Mouse (Mus musculus): ENCODE results near the gene Pax7.

Pax7 gene

GRCm38 (mm10) chr4:139833036-139833634, at the start of gene Pax7:
Pax7 (minus strand) TSS chr4:139833528.
- DNase-seq (ENCODE audit: low read depth, low spot score), result no peak

- DNase-seq (ENCODE audit: low read depth, low spot score), result no peak
Observed at GRCm38 (mm10) chr4:139881796-139882195, 48.5 kb upstream of the Pax7 start.

- no peak for DNase-seq (ENCODE audit: low read depth, low spot score)
Observed at GRCm38 (mm10) chr4:139879324-139879723, 46.0 kb upstream of the Pax7 start.

- DNase-seq (ENCODE audit: low read depth, low spot score), result no peak
Observed at GRCm38 (mm10) chr4:139878443-139878842, 45.1 kb upstream of the Pax7 start.

- DNase-seq (ENCODE audit: low read depth, low spot score), result peak; percentile 57
Observed at GRCm38 (mm10) chr4:139877269-139877668, 43.9 kb upstream of the Pax7 start.

GRCm38 (mm10) chr4:139872595-139872994, 39.3 kb upstream of the Pax7 start:
- peak; percentile 80 for DNase-seq (ENCODE audit: low read depth, low spot score)

- DNase-seq (ENCODE audit: low read depth, low spot score), result no peak
Observed at GRCm38 (mm10) chr4:139871699-139872098, 38.4 kb upstream of the Pax7 start.

- DNase-seq (ENCODE audit: low read depth, low spot score), result no peak
Observed at GRCm38 (mm10) chr4:139863218-139863617, 29.9 kb upstream of the Pax7 start.

GRCm38 (mm10) chr4:139858635-139859176, 25.4 kb upstream of the Pax7 start:
- DNase-seq (ENCODE audit: low read depth, low spot score), result peak; percentile 86

- no peak for DNase-seq (ENCODE audit: low read depth, low spot score)
Observed at GRCm38 (mm10) chr4:139852219-139853035, 19.1 kb upstream of the Pax7 start.

- DNase-seq (ENCODE audit: low read depth, low spot score), result no peak
Observed at GRCm38 (mm10) chr4:139851387-139851786, 18.1 kb upstream of the Pax7 start.

- no peak for DNase-seq (ENCODE audit: low read depth, low spot score)
Observed at GRCm38 (mm10) chr4:139850547-139851170, 17.3 kb upstream of the Pax7 start.

GRCm38 (mm10) chr4:139843456-139843855, 10.1 kb upstream of the Pax7 start:
- DNase-seq (ENCODE audit: low read depth, low spot score), result no peak

GRCm38 (mm10) chr4:139842919-139843318, 9.6 kb upstream of the Pax7 start:
- DNase-seq (ENCODE audit: low read depth, low spot score), result no peak

- no peak for DNase-seq (ENCODE audit: low read depth, low spot score)
Observed at GRCm38 (mm10) chr4:139840939-139841500, 7.7 kb upstream of the Pax7 start.

- no peak for DNase-seq (ENCODE audit: low read depth, low spot score)
Observed at GRCm38 (mm10) chr4:139840442-139840841, 7.1 kb upstream of the Pax7 start.

- DNase-seq (ENCODE audit: low read depth, low spot score), result no peak
Observed at GRCm38 (mm10) chr4:139836681-139837080, 3.4 kb upstream of the Pax7 start.

- DNase-seq (ENCODE audit: low read depth, low spot score), result no peak
Observed at GRCm38 (mm10) chr4:139836196-139836595, 2.9 kb upstream of the Pax7 start.

GRCm38 (mm10) chr4:139833817-139834401, 581 bp upstream of the Pax7 start:
- DNase-seq (ENCODE audit: low read depth, low spot score), result no peak

- no peak for DNase-seq (ENCODE audit: low read depth, low spot score)
Observed at GRCm38 (mm10) chr4:139832281-139833035, 870 bp downstream of the Pax7 start.

Data from forelimb bud, embryonic 11.5 days (tissue).